Mouse (Mus musculus): ENCODE results near the gene Lsamp.

Lsamp gene

GRCm38 (mm10) chr16:40271859-40272258 lies 287.7 kb downstream of the Lsamp start:
- peak; percentile 14 for DNase-seq (ENCODE audit: low spot score)

DNA sequence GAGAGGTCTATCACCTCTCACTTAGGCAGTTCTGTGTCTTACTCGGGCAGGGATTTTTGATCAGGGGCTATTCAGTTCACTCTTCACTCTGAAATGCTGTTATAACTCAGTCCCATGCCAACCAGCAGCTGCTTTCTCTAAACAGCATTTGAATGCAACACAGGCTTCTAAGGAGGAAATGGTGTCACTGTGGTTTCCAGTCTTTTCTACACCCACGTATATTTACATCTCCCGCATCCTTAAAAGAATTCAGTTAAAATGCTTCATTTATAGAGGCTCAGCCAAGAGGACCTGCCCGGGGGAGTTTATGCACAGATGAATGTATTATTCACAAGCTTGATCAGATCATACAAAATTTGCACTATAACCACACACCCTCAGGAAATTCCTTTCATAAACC lies 306.0 kb downstream of the Lsamp start:
- DNase-seq (ENCODE audit: low spot score), result no peak

DNA sequence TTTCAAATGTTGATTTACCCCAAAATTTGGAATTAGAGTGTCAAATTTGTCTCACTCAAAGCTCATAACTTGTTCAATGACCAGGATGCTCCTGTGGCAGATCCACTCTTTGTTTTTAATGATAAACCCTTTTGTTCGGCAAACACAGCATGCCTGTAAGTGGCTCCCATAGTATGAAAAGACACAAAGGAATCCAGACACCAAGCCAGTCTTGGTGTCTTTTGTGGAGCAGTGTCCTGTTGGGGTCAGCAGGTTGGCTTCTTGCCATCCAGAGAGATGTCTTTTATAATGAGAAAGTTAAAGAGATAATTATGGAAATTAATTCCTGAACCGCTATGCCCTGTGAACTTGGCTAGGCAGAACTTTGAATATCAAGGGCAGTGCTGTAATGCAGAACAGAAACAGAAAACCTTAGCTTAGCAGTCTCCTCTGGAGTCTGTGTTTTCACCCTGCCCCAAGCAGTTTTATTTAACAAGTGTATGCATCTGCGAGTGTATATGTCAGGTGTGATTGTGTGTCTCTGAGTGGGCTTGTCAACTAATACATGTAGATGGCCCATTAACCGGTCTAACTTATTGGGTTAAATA lies 310.2 kb downstream of the Lsamp start:
- DNase-seq (ENCODE audit: low spot score), result no peak

DNA sequence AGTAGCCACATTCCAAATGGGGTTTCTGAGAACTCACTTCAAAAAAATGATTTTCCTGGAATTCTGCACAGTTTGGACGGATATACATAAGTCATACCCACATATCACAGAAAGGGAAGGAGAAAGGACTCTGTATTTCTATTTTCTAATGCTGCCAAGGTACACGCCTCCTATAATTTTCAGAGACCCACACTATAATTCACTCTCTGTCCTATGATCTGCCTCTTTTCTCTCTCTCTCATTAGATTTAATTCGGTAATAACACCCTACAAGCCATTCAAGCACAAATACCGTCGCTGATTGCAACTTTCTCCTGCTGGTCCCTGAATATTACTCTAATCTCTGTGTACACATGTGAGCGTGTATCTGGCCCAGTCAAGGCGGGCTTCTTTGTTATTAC lies 311.1 kb downstream of the Lsamp start:
- no peak for DNase-seq (ENCODE audit: low spot score)

DNA sequence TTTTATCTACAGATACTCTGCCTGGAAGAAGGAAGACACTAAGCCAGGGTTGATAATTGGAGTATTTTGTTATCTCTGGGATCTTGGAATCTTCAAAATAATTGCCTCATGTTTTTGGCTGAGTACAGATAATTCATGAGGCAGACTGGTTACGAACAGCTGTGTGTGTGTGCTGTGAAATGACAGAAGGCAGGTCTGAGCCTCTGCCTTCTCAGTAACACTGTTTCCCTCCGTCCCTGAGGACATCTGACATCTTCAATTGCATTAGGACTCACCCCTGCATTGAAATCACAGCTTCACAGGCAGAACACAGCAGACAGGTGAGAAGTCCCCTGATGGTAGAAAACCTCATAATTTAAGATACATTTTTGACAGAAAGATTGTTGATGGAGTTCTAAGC lies 323.5 kb downstream of the Lsamp start:
- DNase-seq (ENCODE audit: low spot score), result no peak

DNA sequence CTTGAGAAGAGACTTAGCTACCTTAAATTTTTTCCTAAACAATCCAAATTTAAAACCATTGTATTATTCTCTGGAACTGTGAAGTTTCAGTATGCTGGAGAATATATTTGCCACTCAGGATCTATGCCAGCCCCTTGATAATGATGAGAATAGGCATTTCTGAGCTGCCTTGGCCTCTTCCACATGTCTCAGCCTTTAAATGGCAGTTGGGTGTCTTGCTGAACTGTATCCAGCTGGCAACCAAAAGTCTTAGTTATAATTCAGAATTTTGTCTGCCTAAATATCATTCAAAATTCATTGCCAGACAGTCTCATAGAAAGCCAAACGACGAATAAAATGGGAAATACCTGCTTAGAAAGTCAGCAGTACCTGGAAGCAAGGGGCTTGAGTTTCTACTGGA lies 332.0 kb downstream of the Lsamp start:
- no peak for DNase-seq (ENCODE audit: low spot score)

GRCm38 (mm10) chr16:40324811-40325210 lies 340.6 kb downstream of the Lsamp start:
- no peak for DNase-seq (ENCODE audit: low spot score)

DNA sequence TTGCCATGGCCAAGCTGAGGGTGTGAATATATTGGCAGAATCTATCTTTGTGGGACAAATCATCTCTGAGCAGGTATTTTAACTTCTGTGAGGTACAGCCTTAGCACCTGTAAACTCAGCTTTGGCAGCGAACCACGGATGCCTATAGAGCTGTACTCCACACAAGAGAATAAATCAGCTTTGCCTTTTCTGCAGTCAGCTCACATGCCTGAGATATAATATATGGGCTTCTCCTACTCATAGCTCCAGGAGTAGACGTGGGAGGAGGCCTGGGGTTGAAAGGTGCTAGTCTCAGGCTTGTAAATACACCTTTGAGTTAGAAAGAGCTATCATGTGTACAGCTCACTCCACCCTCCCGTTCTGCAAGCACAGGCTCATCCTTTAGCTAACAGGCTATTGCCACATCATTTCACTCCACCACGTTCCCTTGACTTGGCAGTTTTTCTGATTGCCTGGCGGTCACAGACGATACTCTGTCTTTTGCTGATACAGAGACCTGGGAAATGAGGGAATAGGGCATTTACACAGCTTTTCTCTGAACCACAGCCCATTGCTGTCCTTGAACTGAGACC lies 344.2 kb downstream of the Lsamp start:
- no peak for DNase-seq (ENCODE audit: low spot score)

- DNase-seq (ENCODE audit: low spot score), result no peak
Observed at GRCm38 (mm10) chr16:40369677-40370076, 385.5 kb downstream of the Lsamp start.

DNA sequence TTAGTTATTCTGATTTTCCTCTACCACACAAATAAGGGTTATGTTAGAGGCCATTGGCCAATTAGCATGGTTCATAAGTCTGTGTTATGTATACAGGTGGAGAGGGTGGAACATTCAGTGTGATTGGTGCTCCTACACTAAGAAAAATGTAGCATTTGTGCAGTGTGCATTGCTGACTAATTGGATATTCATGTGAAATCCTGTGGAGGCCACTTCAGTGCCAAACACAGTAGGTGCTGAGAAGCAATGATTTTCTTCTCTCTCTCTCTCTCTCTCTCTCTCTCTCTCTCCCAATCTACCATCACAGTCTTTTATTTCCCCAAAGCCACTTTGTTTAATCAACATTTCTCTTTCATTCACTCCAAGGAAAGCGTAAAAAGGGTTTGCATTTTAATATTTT lies 387.1 kb downstream of the Lsamp start:
- no peak for DNase-seq (ENCODE audit: low spot score)

GRCm38 (mm10) chr16:40375314-40375713 lies 391.2 kb downstream of the Lsamp start:
- DNase-seq (ENCODE audit: low spot score), result no peak

- no peak for DNase-seq (ENCODE audit: low spot score)
Observed at GRCm38 (mm10) chr16:40377129-40377799, 393.1 kb downstream of the Lsamp start.

DNA sequence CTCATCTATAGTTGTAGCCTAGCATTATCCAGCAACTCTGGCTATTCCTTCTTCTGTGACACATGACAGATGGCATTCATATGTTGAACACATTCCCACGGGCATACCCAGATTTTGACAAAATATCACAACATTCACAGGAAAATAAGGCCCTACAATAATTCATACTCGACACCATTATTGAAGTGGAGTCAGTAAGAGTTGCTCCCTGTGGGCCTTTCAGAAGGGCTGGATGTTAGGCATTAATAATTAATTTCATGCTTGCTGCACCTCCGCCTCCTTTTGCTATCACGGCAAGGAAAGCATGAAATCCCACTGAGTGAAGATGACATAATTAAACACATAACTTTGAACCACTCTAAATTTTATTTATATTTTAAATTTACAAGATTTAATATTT lies 407.9 kb downstream of the Lsamp start:
- no peak for DNase-seq (ENCODE audit: low spot score)

DNA sequence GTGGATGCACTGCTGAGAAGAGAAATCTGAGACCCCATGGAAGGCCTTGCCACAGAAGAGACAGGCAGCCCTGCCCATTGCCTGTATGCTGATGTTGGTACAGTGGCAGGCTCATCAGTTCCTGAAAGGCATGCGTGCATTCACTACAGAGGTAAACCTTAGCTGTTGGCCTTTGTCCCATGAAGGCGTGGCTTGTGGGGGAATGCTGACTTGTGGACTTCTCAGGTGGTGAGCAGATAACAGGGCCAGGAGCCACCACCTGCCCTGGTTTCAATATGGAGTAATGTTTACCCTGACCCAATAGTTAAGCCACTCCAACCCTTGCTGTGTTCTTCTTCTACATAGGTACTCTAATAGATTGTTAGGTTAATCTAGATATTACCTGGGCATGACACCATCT lies 415.4 kb downstream of the Lsamp start:
- no peak for DNase-seq (ENCODE audit: low spot score)

DNA sequence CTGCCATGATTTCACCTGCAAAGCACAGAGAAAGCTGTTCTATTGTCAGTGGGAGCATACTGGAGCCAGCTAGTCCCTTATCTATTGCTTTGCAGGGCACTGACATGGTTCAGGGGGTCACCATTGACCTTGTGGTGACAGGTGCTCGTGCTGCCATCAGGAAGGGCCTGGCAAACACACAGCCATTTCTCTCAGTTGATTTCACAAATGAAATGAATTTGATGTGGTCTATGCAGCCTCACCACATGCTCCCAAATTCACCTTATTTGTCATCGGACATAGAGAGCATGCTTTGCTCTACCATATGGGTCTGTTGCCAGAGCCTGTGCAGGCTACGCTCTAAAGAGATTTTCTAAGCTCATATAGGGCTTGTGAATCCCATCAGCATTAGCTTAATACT lies 450.1 kb downstream of the Lsamp start:
- DNase-seq (ENCODE audit: low spot score), result no peak

GRCm38 (mm10) chr16:40436415-40436814 lies 452.3 kb downstream of the Lsamp start:
- no peak for DNase-seq (ENCODE audit: low spot score)

DNA sequence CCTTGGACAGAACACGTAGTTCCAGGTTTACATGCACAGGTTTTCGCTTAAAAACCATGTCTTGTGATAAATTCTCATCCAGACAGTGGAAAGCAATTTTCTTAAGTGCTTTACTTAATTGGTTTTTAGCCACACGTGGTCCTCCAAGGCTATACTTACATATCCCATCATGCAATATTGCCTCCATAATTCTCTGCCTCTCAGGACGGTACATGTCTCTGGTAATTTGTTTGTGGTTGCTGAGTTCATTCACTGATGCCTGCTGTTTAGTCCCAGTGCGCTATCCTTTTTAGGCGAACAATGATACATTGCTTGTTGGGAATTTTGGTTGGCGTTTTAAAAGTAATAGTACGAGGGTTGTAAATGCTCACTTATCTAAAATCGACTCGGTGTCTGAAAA lies 453.7 kb downstream of the Lsamp start:
- no peak for DNase-seq (ENCODE audit: low spot score)

DNA sequence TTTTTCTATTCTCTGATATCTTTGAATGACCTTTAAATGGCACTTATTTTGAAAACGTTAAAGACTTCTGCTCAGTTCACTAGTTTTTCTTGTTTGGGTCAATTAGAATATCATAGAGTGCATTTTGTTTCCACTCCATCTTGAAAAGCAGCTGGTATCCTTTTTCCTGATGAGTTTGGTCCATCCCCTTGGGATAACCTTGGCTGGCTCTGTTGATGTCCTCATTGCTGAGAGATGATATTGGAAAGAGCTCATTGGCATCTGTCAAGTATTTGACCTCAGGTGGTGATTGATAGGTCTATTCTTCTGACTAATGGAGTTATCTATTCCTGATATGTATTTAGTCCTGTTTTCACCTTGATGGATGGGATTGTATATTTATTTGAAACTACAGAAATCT lies 454.7 kb downstream of the Lsamp start:
- DNase-seq (ENCODE audit: low spot score), result no peak

GRCm38 (mm10) chr16:40446587-40446986 lies 462.4 kb downstream of the Lsamp start:
- no peak for DNase-seq (ENCODE audit: low spot score)

GRCm38 (mm10) chr16:40463411-40464058 lies 479.4 kb downstream of the Lsamp start:
- no peak for DNase-seq (ENCODE audit: low spot score)

DNA sequence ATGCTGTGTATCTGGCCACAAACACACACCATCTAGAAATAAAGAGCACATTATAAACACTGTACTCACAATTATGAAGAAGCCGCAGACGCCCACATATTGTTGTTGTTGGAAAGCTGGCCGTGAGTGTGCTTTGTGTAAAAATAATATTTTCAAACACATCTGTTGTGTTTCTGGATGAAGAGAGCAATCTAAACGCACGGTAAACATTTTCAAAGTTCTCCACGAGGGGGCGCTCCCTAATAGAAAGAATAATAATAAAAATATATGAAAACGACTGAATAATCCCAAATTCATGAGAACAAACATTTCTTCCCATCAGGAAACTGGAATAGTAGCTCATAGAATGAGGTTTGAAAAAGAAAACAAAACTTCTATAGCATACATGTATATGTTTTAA lies 482.4 kb downstream of the Lsamp start:
- peak; percentile 59 for DNase-seq (ENCODE audit: low spot score)

- no peak for DNase-seq (ENCODE audit: low spot score)
Observed at GRCm38 (mm10) chr16:40470946-40471345, 486.8 kb downstream of the Lsamp start.

DNA sequence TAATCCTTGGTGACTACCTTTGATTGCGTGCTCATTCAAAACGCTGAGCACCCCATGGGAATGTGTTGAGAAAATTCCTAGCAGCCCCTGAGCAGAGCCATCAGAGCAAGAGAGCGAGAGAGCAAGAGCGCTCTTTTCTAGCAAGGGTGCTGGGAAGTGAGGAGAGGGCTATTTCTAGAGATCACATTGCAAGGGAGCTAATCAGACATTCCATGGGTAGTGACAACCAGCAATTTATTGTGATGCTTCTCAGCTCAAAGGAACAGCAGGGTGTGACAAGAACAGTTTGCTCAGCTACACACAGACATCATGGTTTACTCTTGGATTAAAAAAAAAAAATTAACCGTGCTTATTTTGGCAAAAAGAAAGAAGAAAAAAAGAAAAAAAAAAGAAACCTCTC lies 487.8 kb downstream of the Lsamp start:
- DNase-seq (ENCODE audit: low spot score), result no peak
